Mouse (Mus musculus) intestine, postnatal 0 days (tissue): ENCODE measurements at regions not wholly inside any gene's neighbourhood (a gene's known extent, or its start where the extent isn't known, plus 50 kb on each side); places are given as distances from the start of the nearest gene placed in this dataset.

Experiments
- ATAC-seq: fragments of 200-750 bp; cut with Nextera tagmentation; 2 replicates; pipeline ENCODE4 v1.8.0; 2017; ENCODE audit warnings: mild to moderate bottlenecking, moderate TSS enrichment, moderate library complexity
- H3K27ac ChIP-seq: fragments of 300-500 bp; sonication (generic); 2 replicates; pipeline ENCODE4 v1.5.1; 2014; ENCODE audit warnings: mild to moderate bottlenecking, low read depth, low read length, moderate library complexity
- H3K27me3 ChIP-seq: fragments of 300-500 bp; sonication (generic); replicated peaks from 2 replicates; pipeline ENCODE4 v1.6.1; 2014; ENCODE audit warnings: low read length, mixed read lengths; ENCODE audit not compliant: control insufficient read depth, insufficient read depth
- H3K36me3 ChIP-seq: fragments of 300-500 bp; sonication (generic); 2 replicates; pipeline ENCODE4 v1.6.1; 2014; ENCODE audit warnings: mild to moderate bottlenecking, moderate library complexity; ENCODE audit not compliant: control insufficient read depth, insufficient read depth
- H3K4me1 ChIP-seq: fragments of 300-500 bp; sonication (generic); replicated peaks from 2 replicates; pipeline ENCODE4 v1.6.1; 2014; ENCODE audit warnings: antibody characterized with exemption, low read length, mixed read lengths; ENCODE audit not compliant: control insufficient read depth, insufficient read depth
- H3K4me2 ChIP-seq: fragments of 300-500 bp; sonication (generic); replicated peaks from 2 replicates; pipeline ENCODE4 v1.6.1; 2014; ENCODE audit warnings: low read depth, mild to moderate bottlenecking, moderate library complexity
- H3K4me3 ChIP-seq: fragments of 300-500 bp; sonication (generic); 2 replicates; pipeline ENCODE4 v1.5.1; 2014; ENCODE audit warnings: low read depth, low read length
- H3K9ac ChIP-seq: fragments of 300-500 bp; sonication (generic); 2 replicates; pipeline ENCODE4 v1.6.1; 2014; ENCODE audit warnings: mild to moderate bottlenecking, low read depth, low read length
- H3K9me3 ChIP-seq: fragments of 300-500 bp; sonication (generic); 2 replicates; pipeline ENCODE4 v1.6.1; 2016; ENCODE audit warnings: mixed run types; ENCODE audit not compliant: control insufficient read depth
- CTCF ChIP-seq: sonication (generic); IDR thresholded peaks from 2 replicates; pipeline ENCODE4 v1.5.1; 2016; ENCODE audit warnings: low read depth, mild to moderate bottlenecking, control low read depth, antibody characterized with exemption, moderate library complexity
- WGBS: fragments of 180-500 bp; shearing (Covaris S2); extraction: QIAGEN DNeasy Blood & Tissue Kit; methylation state at CpG from one replicate; pipeline ENCODE4 v1.1.7; 2014; 5-methylcytosine and 5-hydroxymethylcytosine counted together

DNA sequence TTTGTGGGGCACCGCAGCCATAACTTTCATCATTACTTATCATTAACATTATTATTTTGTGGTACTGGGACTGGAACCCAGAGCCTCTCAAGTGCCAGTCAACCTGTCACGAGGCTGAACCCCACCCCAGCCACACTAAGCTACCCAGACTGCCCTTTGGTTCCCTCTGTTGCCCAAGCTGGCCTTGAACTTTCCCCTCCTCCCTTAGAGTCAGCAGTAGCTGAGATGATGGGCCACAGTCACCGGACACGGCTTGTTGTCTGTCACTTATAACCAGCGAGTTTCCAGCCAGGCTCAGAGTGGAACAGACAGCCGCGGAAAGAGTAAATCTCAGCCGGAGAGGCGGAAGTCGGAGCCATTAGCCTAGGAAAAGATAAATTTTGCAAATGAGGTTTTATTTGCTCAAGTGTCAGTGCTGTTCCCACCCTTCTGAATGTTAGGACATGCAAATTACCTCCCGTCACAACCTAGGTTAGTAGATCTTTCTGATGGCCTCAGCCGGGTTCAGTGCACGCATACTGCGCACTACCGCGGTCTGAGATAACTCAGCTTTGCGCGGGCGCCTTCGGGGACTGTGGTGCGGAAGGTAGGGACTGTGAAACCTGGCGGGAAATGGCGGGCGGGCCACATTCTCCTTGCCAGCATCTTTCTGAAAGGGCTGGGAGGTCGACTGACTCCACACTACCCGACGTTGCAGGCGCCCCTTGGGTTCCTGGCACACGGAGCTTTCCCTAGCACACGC lies 152.7 kb downstream of the Bmp7 start:
- peak; percentile 41; the same call in 1 of the 2 replicates for ATAC-seq
- Histone ChIP-seq H3K36me3 (no peaks in the 10 kb centered on the region), H3K4me1 (no peaks in the 10 kb centered on the region), H3K9ac (no peak overlapping the region), H3K27me3 (peaks cover 14% of the 10 kb centered on the region), H3K4me2 (peak overlapping the region; percentile 57), H3K27ac (no peak overlapping the region), H3K4me3 (peak overlapping the region; percentile 23), H3K9me3 (no peaks in the 10 kb centered on the region)
- no peak for TF ChIP-seq CTCF
- 18% methylated on average over 30 of the region's 30 CpGs for WGBS

DNA sequence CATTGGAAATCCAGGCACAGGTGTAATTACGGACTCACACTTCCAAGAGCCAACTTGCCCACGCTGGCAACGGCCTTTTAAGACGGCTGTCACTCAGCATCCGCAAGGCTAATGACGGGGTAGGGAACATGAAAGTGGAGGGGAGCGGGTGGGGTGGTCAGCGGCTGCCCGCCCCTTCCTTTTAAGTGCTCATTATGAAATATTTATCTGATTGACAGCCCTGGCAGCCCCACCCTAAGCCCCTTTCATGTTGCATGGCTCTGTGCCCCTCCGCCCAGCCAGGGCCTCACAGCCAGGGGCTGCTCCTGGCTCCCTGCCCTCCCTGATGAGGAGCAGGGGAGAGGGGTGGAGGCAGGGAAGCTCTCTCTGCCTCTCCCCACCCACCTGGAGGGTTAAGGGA lies 150.9 kb downstream of the Bmp7 start:
- TF ChIP-seq CTCF: no peak
- H3K9me3 ChIP-seq: no peaks in the 10 kb centered on the region
- peaks cover 14% of the 10 kb centered on the region for H3K27me3 ChIP-seq
- ATAC-seq: no peak
- no peak overlapping the region for H3K9ac ChIP-seq
- H3K27ac ChIP-seq: no peak overlapping the region
- H3K36me3 ChIP-seq: no peaks in the 10 kb centered on the region
- 12% methylated on average over 10 of the region's 10 CpGs for WGBS
- H3K4me1 ChIP-seq: no peaks in the 10 kb centered on the region
- H3K4me3 ChIP-seq: no peak overlapping the region
- H3K4me2 ChIP-seq: no peak overlapping the region

- no peak overlapping the region for H3K27ac ChIP-seq
- H3K9ac ChIP-seq: no peak overlapping the region
- no peaks in the 10 kb centered on the region for H3K9me3 ChIP-seq
- no peaks in the 10 kb centered on the region for H3K36me3 ChIP-seq
- 72% methylated on average over 10 of the region's 10 CpGs for WGBS
- no peak for ATAC-seq
- TF ChIP-seq CTCF: no peak
- H3K4me2 ChIP-seq: no peak overlapping the region
- H3K4me3 ChIP-seq: no peak overlapping the region
- no peaks in the 10 kb centered on the region for H3K4me1 ChIP-seq
- peaks cover 14% of the 10 kb centered on the region for H3K27me3 ChIP-seq
Observed at GRCm38 (mm10) chr2:172792555-172792954, 147.6 kb downstream of the Bmp7 start.

- peaks cover 9% of the 10 kb centered on the region; the same call in 1 of the 2 replicates for H3K27me3 ChIP-seq
- H3K4me1 ChIP-seq: no peaks in the 10 kb centered on the region
- H3K9me3 ChIP-seq: no peaks in the 10 kb centered on the region
- no peak overlapping the region for H3K4me2 ChIP-seq
- TF ChIP-seq CTCF: no peak
- H3K9ac ChIP-seq: no peak overlapping the region
- no peaks in the 10 kb centered on the region for H3K36me3 ChIP-seq
- H3K4me3 ChIP-seq: no peak overlapping the region
- ATAC-seq: no peak
- no peak overlapping the region for H3K27ac ChIP-seq
- 78% methylated on average over 8 of the region's 8 CpGs for whole genome bisulfite sequencing
Observed at GRCm38 (mm10) chr2:172793991-172794390, 146.1 kb downstream of the Bmp7 start.

DNA sequence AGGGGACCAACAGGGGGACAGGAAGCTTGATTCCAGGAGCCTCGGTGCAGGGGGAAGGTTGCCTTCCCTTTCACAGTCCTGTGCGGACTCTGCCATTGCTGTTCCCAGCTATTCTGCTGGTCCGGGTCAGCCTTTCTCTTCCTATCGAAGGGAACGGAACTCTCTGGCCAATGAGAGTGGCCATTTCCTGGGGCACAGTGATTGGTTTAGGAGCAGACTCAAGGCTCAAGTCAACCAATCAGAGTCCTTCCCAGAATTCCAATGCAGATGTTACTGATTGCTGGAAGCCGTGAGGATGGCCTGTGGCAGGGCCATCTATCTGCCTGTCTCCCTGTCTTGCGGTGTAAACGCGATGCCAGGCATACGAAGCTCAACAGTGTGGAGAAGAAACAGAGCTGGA lies 145.3 kb downstream of the Bmp7 start:
- no peaks in the 10 kb centered on the region for H3K4me1 ChIP-seq
- no peak overlapping the region for H3K9ac ChIP-seq
- H3K27ac ChIP-seq: no peak overlapping the region
- WGBS: 85% methylated on average over 10 of the region's 10 CpGs
- H3K36me3 ChIP-seq: no peaks in the 10 kb centered on the region
- H3K4me2 ChIP-seq: no peak overlapping the region
- H3K9me3 ChIP-seq: no peaks in the 10 kb centered on the region
- 0 out of 2 replicates have a peak, but pooled peaks cover 4% of the 10 kb centered on the region for H3K27me3 ChIP-seq
- H3K4me3 ChIP-seq: no peak overlapping the region
- no peak for ATAC-seq
- no peak for TF ChIP-seq CTCF

- Histone ChIP-seq H3K27ac (no peak overlapping the region), H3K9ac (no peak overlapping the region), H3K4me2 (no peak overlapping the region), H3K9me3 (no peaks in the 10 kb centered on the region), H3K4me1 (no peaks in the 10 kb centered on the region), H3K4me3 (no peak overlapping the region), H3K27me3 (no peaks in the 10 kb centered on the region), H3K36me3 (no peaks in the 10 kb centered on the region)
- no peak for TF ChIP-seq CTCF
- no peak for ATAC-seq
- WGBS: 41% methylated on average over 6 of the region's 6 CpGs
Observed at GRCm38 (mm10) chr2:172796104-172796503, 144.0 kb downstream of the Bmp7 start.
